Mouse (Mus musculus) embryonic facial prominence, embryonic 11.5 days (tissue): Measurements from ENCODE around the gene Zxdb. TPM values are rescaled to one million over a fixed set of nuclear protein-coding genes. Genes with fewer than 3 reads are reported as not detected.
A peak's percentile ranks its signal among the peaks of the same experiment; 100 is the strongest.
"Not testable (repeated sequence)": the region's sequence is repeated elsewhere in the genome, so short reads cannot be mapped to it uniquely, and the experiment has no call there.

Experiments used
- ATAC-seq: fragments of 200-750 bp; cut with Nextera tagmentation; replicated peaks from 2 replicates; pipeline ENCODE4 v1.8.0; 2017; ENCODE audit warnings: low read depth; ENCODE audit not compliant: insufficient number of reproducible peaks, low FRiP score, low TSS enrichment
- DNase-seq: peaks from one replicate; pipeline ENCODE4 v3.0.0-alpha.2; 2015; ENCODE audit warnings: low spot score
- H3K27ac ChIP-seq: fragments of 300-500 bp; sonication (generic); replicated peaks from 2 replicates; pipeline ENCODE4 v1.5.1; 2014; ENCODE audit warnings: mild to moderate bottlenecking, low read depth, low read length, control low read depth
- H3K27me3 ChIP-seq: fragments of 300-500 bp; sonication (generic); 2 replicates; pipeline ENCODE4 v1.6.1; 2014; ENCODE audit warnings: mild to moderate bottlenecking, low read length, moderate library complexity, mixed read lengths; ENCODE audit not compliant: control insufficient read depth, insufficient read depth
- H3K36me3 ChIP-seq: fragments of 300-500 bp; sonication (generic); replicated peaks from 2 replicates; pipeline ENCODE4 v1.6.1; 2014; ENCODE audit warnings: low read depth, mild to moderate bottlenecking, low read length, moderate library complexity, mixed read lengths; ENCODE audit not compliant: control insufficient read depth, insufficient read depth
- H3K4me1 ChIP-seq: fragments of 300-500 bp; sonication (generic); 2 replicates; pipeline ENCODE4 v1.6.1; 2014; ENCODE audit warnings: low read length, mixed read lengths; ENCODE audit not compliant: control insufficient read depth, insufficient read depth
- H3K4me2 ChIP-seq: fragments of 300-500 bp; sonication (generic); 2 replicates; pipeline ENCODE4 v1.6.1; 2014; ENCODE audit warnings: low read depth, mild to moderate bottlenecking, control low read depth, low read length, moderate library complexity
- H3K4me3 ChIP-seq: fragments of 300-500 bp; sonication (generic); 2 replicates; pipeline ENCODE4 v1.5.1; 2014; ENCODE audit warnings: low read depth, low read length, control low read depth
- H3K9ac ChIP-seq: fragments of 300-500 bp; sonication (generic); replicated peaks from 2 replicates; pipeline ENCODE4 v1.6.1; 2014; ENCODE audit warnings: mild to moderate bottlenecking, control low read depth, low read length
- H3K9me3 ChIP-seq: fragments of 300-500 bp; sonication (generic); replicated peaks from 2 replicates; pipeline ENCODE4 v1.6.1; 2016; ENCODE audit warnings: mild to moderate bottlenecking, low read length, inconsistent platforms, mixed read lengths; ENCODE audit not compliant: control insufficient read depth
- WGBS: fragments of 180-500 bp; shearing (Covaris S2); extraction: QIAGEN DNeasy Blood & Tissue Kit; methylation state at CpG from one replicate; pipeline ENCODE4 v1.1.7; 2014; 5-methylcytosine and 5-hydroxymethylcytosine counted together
- polyA plus RNA-seq: library from polyadenylated mRNA; unstranded; fragments of >200 nt; fragmentation: Nextera tagmentation; extraction: Ambion mirVana; gene quantifications from 2 replicates; pipeline ENCODE4 v1.2.1, GENCODE M21; 2014

The Zxdb gene
- 1.9 and 2.4 TPM in 2 replicates for polyA plus RNA-seq

DNA sequence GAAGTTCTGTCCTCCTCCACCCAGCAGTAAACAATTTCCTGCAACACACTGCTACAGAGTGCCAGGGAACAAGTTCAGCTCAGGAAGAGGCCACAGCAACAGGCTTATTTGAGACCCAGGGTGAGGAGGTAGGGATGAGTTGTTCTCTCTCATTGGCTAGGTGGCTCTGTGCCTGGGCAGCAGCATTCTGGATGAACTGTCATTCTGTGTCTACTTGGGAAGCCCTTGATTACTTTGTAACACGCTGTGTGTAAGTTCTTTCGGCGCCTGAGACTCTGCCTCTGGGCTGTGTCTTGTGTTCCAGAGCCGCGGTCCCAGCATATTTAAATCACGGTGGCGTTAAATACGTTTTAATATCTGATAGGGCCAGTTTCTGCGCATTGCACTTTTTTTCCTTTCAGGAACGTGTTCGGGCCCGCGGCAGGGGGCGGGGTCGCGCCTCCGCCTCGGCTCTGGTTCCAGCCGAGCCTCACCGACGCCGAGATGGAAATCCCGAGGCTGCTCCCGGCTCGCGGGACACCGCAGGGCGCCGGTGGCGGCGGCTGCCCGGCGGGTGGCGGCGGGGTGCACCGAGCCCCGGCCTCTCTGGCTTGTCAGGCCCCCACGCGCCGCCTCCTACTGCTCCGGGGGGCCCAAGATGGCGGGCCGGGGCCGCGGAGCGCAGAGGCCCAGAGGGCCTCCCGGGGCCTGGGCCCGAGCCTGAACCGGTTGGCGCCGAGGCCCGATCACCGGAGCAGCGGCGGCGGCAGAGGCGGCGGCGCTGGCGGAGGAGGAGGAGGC, at the start of gene Zxdb:
Gene Zxdb (plus strand): TSS at position 378 of the 780 bp plus-strand sequence.
- not testable (repeated sequence) for H3K9ac ChIP-seq, H3K36me3 ChIP-seq, DNase-seq, H3K27me3 ChIP-seq, H3K9me3 ChIP-seq, H3K4me1 ChIP-seq, H3K4me2 ChIP-seq, H3K27ac ChIP-seq
- peak within 1 kb of the TSS; percentile 14; the same call in 1 of the 2 replicates for H3K4me3 ChIP-seq
- ATAC-seq: peak; percentile 57
- WGBS: no CpG with 5 or more reads among the region's 60 CpGs

DNA sequence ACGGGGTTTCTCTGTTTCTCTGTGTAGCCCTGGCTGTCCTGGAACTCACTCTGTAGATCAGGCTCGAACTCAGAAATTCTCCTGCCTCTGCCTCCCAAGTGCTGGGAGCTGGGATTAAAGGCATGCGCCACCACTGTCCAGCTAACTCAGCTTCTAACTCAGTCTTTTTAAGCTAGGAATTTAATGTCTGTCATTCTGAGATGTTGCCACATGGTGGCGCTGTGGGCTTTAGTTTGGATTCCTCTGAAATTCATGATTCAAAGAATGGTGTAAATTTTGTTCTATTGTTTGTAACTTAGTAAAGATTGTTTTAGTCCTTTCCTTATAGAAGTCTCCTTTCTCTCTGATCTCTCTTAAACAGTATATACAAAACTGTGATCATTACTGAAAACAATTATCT, 49.4 kb upstream of the Zxdb start:
- no peaks in the 10 kb centered on the region for H3K9me3 ChIP-seq
- peak; percentile 74 for DNase-seq
- H3K4me1 ChIP-seq: no peaks in the 10 kb centered on the region
- no peaks in the 10 kb centered on the region for H3K36me3 ChIP-seq
- no peak for ATAC-seq
- no peak overlapping the region for H3K4me3 ChIP-seq
- H3K9ac ChIP-seq: no peak overlapping the region
- WGBS: 46% methylated on average over 4 of the region's 4 CpGs
- H3K4me2 ChIP-seq: no peak overlapping the region
- H3K27me3 ChIP-seq: no peaks in the 10 kb centered on the region
- no peak overlapping the region for H3K27ac ChIP-seq

DNA sequence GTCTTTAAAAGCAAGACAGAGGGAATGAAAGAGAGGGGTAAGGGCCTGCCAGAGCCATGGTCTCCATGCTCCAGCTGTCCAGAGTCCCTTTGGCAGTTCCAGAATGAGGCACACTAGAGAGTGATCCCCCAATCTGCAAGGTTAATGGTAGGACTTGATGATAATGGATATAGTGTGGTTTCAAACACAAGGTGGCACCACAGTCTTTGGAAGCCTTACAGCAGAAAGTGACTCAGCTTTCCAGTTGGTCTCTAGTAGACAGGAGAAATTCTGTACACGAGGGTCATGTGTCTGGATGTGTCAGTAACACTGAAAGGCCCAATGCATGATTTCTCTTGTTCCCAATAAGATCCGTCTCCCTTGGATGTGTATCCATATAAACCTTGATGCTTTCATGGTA, 42.8 kb upstream of the Zxdb start:
- H3K4me1 ChIP-seq, H3K27ac ChIP-seq, H3K4me3 ChIP-seq, H3K27me3 ChIP-seq, H3K36me3 ChIP-seq, ATAC-seq, DNase-seq, H3K4me2 ChIP-seq, H3K9me3 ChIP-seq, H3K9ac ChIP-seq: not testable (repeated sequence)
- WGBS: no CpG with 5 or more reads among the region's 2 CpGs

DNA sequence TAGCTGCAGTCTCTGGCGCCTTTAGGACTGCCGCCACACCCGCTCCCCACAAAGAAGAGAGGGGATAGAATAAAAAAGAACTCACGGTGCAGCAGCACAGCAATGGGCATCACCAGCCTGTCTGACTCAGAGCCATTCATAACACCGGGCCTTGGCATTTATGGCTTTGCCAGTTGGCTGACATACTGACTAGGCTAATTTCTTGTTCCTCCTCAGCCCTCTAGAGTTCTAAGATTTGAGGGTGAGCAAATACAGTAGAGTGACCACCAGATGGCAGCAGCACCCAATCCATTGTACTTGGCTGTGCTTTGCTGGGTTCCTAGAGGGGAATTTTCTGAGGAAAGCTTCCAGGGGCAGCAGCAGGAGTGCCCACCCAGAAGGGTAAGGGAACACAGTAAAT, 34.8 kb upstream of the Zxdb start:
- H3K4me2 ChIP-seq, H3K27ac ChIP-seq, H3K9ac ChIP-seq, DNase-seq, H3K27me3 ChIP-seq, H3K36me3 ChIP-seq, ATAC-seq, H3K4me3 ChIP-seq, H3K4me1 ChIP-seq, H3K9me3 ChIP-seq: not testable (repeated sequence)
- WGBS: 87% methylated on average over 5 of the region's 5 CpGs

DNA sequence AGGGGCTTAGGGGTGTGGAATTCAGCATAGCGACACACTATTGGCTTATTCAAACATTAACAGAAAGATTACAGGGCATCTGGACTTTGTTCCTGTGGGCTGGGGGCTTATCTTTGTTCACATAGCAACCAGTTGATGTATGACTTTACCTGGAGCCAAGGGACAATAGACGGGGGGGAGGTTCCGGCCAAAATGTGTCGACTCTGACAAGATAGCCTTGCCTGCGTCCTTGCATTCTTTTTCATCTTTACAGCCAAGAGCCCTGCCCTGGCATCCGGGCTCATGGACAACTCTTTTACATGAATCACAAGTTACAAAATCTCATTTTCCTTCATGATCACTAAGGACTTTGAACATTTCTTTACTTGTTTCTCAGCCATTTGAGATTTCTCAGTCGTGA, 17.7 kb upstream of the Zxdb start:
- WGBS: 92% methylated on average over 6 of the region's 7 CpGs
- not testable (repeated sequence) for H3K4me1 ChIP-seq, DNase-seq, H3K27ac ChIP-seq, H3K27me3 ChIP-seq, H3K4me2 ChIP-seq, H3K9me3 ChIP-seq, H3K9ac ChIP-seq, ATAC-seq, H3K36me3 ChIP-seq, H3K4me3 ChIP-seq

DNA sequence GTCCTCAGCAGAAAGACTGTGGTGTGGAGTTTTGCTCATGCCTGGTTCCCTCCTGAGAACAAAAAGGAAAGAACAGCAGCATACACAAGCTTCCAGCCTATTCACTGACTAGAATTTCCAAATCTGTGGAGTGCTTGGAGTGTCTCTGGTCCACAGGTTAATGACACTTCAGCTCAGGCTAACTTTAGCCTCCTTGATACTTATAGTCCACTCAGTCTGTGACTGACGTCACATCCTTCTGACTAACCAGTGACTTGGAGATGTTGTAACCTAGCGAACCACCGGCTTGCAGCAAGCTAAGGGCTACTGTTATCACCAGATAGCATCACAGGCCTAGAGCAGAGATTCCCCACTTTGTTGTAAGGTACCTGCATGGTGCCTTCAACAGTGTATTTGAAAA, 14.6 kb upstream of the Zxdb start:
- no CpG with 5 or more reads among the region's 3 CpGs for WGBS
- H3K4me2 ChIP-seq, H3K4me1 ChIP-seq, H3K4me3 ChIP-seq, H3K27me3 ChIP-seq, H3K9ac ChIP-seq, H3K9me3 ChIP-seq, DNase-seq, H3K27ac ChIP-seq, H3K36me3 ChIP-seq, ATAC-seq: not testable (repeated sequence)

DNA sequence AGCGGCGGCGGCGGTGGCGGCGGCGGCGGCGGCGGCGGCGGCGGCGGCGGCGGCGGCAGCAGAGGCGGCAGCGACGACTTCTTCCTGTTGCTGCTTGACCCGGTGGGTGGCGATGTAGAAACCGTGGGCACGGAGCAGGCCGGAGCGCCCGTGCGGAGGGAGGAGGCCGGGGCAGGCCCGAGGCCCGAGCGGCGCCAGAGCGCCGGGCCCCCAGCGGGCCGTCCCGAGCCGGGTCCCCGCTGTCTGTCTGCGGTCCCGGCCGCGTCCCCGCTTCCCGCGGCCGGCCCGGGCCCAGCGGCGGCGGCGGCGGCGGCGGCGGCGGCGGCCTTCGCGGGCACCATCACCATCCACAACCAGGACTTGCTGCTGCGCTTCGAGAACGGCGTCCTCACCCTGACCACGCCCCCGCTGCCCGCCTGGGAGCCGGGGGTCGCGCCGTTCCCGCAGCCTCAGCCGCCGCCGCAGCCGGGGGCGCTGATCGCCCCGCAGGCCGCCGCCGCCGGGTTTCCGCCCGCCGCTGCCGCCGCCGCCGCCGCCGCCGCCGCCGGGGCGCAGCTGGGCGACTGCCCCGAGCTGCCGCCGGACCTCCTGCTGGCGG, 702 bp downstream of the Zxdb start:
- DNase-seq, H3K27me3 ChIP-seq, H3K36me3 ChIP-seq, H3K4me2 ChIP-seq, H3K27ac ChIP-seq, H3K9ac ChIP-seq, H3K4me1 ChIP-seq, H3K9me3 ChIP-seq: not testable (repeated sequence)
- WGBS: no CpG with 5 or more reads among the region's 102 CpGs
- H3K4me3 ChIP-seq: peak overlapping the region; percentile 14; the same call in 1 of the 2 replicates
- ATAC-seq: peak; percentile 68; the same call in 1 of the 2 replicates

DNA sequence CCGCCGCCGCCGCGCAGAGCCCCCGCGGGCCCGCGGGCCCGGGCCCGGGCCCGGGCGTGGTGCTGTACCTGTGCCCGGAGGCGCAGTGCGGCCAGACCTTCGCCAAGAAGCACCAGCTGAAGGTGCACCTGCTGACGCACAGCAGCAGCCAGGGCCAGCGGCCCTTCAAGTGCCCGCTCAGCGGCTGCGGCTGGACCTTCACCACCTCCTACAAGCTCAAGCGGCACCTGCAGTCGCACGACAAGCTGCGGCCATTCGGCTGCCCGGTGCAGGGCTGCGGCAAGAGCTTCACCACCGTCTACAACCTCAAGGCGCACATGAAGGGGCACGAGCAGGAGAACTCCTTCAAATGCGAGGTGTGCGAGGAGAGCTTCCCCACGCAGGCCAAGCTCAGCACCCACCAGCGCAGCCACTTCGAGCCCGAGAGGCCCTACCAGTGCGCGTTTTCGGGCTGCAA, 1.3 kb downstream of the Zxdb start:
- peak; percentile 57 for ATAC-seq
- H3K4me3 ChIP-seq, H3K9ac ChIP-seq, H3K36me3 ChIP-seq, H3K4me1 ChIP-seq, H3K27ac ChIP-seq, H3K4me2 ChIP-seq, H3K9me3 ChIP-seq, DNase-seq, H3K27me3 ChIP-seq: not testable (repeated sequence)
- no CpG with 5 or more reads among the region's 41 CpGs for WGBS
